Mouse (Mus musculus) olfactory bulb, adult 2 months (tissue): ENCODE measurements around the gene Dok1. TPM values are rescaled to one million over a fixed set of nuclear protein-coding genes. Genes with fewer than 3 reads are reported as not detected.

Experiments
- H3K27ac ChIP-seq: fragments of 200-500 bp; 2 replicates; pipeline ENCODE4 v1.5.1; 2012; ENCODE audit warnings: low read depth, low read length; ENCODE audit not compliant: insufficient read depth
- H3K4me1 ChIP-seq: fragments of 200-500 bp; 2 replicates; pipeline ENCODE4 v1.6.1; 2012; ENCODE audit warnings: low read length; ENCODE audit not compliant: control insufficient read depth, insufficient read depth
- H3K4me3 ChIP-seq: fragments of 200-500 bp; 2 replicates; pipeline ENCODE4 v1.5.1; 2012; ENCODE audit warnings: mild to moderate bottlenecking, low read depth, low read length, moderate library complexity; ENCODE audit not compliant: insufficient read depth
- CTCF ChIP-seq: fragments of 200-500 bp; IDR thresholded peaks from 2 replicates; pipeline ENCODE4 v1.5.1; 2012; ENCODE audit warnings: low read depth, mild to moderate bottlenecking, low read length, moderate library complexity; ENCODE audit not compliant: insufficient read depth
- POLR2A ChIP-seq: fragments of 200-500 bp; IDR thresholded peaks from 2 replicates; pipeline ENCODE4 v1.6.1; 2012; ENCODE audit warnings: mild to moderate bottlenecking, low read depth, low read length, moderate library complexity; ENCODE audit not compliant: insufficient read depth
- WGBS: fragments of 180-500 bp; shearing (Covaris S2); methylation state at CpG from one replicate; pipeline ENCODE4 v1.1.7; 2018; 5-methylcytosine and 5-hydroxymethylcytosine counted together
- polyA plus RNA-seq: library from polyadenylated mRNA; stranded (reverse); fragments of >200 nt; gene quantifications from 2 replicates; pipeline ENCODE4 v1.2.4, GENCODE M21; 2012; ENCODE audit warnings: low replicate concordance; ENCODE audit not compliant: missing spikeins, insufficient read depth, insufficient read length

Dok1 gene
- polyA plus RNA-seq = not detected in 2 replicates

DNA sequence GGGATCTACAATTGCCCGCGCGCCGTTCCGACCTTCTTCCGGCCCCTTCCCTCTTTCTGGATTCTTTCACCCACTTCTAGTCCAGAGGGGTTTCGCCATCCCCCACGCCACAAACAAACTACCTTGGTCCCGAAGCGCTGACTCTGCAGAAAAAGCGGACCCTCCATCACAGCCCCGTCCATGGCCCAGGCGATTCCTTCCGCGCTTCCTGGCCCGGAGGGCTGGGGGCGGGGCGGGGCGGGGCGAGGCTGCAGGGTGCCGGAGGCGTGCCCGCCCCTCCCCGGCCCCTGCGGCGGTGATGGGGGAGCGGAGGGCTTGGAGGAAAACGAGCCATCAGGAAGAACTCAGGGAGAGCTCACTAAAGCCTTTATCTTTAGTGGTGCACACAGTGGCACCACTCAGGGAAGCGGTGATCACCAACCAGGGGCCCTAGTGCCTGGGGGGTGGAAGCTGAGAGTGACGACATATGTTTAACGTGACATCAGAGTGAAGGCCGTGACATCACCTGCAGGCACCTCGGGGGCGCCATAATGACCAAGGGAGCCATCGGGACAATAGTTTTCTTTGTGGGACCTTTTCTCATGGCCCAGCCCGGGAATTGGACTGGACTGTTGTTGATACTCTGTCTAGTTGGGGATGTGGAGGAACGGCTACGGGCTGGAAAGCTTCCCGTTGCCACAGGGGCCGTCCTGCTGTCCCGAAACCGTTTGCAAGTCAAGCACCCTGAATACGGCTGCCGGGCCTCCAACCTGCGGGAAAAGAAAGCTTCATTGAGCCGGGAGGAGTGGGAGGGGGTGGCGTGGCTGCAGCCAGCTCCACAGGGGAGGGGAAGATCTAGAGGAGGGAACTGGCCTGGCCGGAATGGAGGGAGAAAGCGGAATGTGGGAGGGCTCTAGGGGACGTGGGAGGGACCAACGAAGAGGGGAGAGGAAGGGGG is at the start of gene Dok1, which contains the start of gene Loxl3:
Gene Dok1, minus strand, starts transcription at position 223 of the 937 bp plus-strand sequence.
Gene Loxl3, plus strand, starts transcription at position 925 of the 937 bp plus-strand sequence.
- Histone ChIP-seq H3K4me3 (peak within 1 kb of the TSS; percentile 35), H3K4me1 (peaks cover 21% of the 10 kb centered on the region), H3K27ac (no peak within 1 kb of the TSS)
- TF ChIP-seq POLR2A = no peak
- TF ChIP-seq CTCF = no peak
- 1% methylated on average over 51 of the region's 51 CpGs for WGBS

DNA sequence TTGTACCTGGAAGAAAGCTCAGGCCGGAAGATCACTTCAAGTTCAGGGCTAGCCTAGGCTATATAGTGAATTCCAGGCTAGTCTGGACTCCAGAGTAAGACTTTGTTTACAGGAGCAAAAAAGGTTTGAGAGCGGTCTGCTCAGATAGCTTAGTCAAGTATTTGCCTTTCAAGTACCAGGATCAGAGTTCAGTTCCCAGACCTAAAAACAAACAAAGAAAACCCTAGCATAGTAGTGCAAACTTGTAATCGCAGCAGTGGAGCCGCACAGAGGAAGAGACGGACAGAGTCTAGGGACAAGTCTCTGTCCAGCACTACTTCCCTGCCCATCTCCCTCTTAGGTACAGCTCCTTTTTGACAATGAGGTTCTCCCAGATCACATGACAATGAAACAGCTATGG is 46.9 kb upstream of the Dok1 start:
- peaks cover 12% of the 10 kb centered on the region for H3K4me1 ChIP-seq
- no peak overlapping the region for H3K4me3 ChIP-seq
- no peak overlapping the region for H3K27ac ChIP-seq
- TF ChIP-seq CTCF (no peak), POLR2A (no peak)
- 89% methylated on average over 5 of the region's 5 CpGs for WGBS

DNA sequence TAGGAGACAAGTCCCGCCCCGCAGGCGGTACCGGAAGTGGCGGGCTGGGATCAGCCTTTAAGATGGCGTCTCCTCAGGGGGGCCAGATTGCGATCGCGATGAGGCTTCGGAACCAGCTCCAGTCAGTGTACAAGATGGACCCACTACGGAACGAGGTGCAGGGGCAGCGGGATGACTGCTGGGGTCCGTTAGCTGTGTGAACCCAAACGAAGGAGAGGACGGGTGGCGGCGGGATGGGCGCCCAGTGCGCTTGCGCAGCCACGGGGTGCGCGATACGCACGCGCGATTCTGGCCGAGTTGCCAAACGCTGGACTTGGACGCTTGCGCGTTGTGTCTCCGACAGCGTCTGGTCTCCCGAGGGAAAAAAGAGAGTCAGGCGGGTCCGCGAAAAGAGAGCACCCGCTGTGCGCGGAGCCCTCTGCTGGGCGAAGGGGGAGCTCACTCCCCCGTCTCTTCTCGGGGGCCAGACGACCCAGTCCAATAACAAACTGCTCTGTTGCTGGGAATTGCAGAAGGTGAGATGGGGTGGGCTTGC is 45.1 kb upstream of the Dok1 start:
- H3K4me1 ChIP-seq = peaks cover 12% of the 10 kb centered on the region
- peak overlapping the region; percentile 98 for H3K27ac ChIP-seq
- H3K4me3 ChIP-seq = peak overlapping the region; percentile 71
- TF ChIP-seq POLR2A (peak; percentile 49; the same call in 1 of the 2 replicates), CTCF (peak; percentile 53; the same call in 1 of the 2 replicates)
- 1% methylated on average over 46 of the region's 46 CpGs for WGBS

DNA sequence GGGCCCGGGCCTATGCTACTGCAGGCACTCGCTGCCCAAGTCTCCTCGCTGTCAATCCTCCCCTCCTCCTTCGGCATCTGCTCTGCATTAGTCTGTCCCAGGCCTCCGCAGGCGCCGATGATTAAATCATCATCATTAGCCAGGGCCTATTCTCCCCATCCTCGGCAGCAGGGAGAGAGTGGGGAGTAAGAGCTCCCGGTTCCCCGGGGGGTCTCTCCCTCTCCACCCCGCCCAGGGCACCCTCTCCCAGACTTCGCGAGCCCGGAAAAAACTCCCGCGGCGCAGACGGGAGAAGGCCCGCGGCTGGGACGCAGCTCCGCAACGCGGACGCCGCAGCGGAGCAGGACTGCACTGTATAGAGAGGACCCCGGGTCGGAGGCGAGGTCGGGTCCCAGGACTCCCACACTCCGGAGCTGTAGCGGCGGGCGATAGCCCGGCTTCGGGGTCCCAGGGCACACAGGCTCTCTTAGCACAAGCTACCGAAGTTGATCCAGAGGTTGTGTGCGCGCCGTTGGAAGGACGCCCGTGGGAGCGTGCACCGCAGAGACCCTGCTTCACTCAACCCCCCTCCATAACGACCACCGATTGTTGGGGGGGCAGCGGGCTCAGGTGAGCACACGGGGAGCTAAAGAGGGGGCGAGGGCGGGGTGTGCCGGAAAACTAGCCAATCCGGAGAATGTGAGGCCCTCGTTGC is 44.5 kb upstream of the Dok1 start, which contains the start of gene Pcgf1:
Gene Pcgf1, plus strand, starts transcription at position 240 of the 694 bp plus-strand sequence.
- H3K4me1 ChIP-seq = peaks cover 12% of the 10 kb centered on the region
- no peak; the same call in 1 of the 2 replicates for TF ChIP-seq POLR2A
- TF ChIP-seq CTCF = no peak
- H3K27ac ChIP-seq = peak within 1 kb of the TSS; percentile 98
- peak within 1 kb of the TSS; percentile 71 for H3K4me3 ChIP-seq
- WGBS = under 1% methylated on average over 54 of the region's 54 CpGs

DNA sequence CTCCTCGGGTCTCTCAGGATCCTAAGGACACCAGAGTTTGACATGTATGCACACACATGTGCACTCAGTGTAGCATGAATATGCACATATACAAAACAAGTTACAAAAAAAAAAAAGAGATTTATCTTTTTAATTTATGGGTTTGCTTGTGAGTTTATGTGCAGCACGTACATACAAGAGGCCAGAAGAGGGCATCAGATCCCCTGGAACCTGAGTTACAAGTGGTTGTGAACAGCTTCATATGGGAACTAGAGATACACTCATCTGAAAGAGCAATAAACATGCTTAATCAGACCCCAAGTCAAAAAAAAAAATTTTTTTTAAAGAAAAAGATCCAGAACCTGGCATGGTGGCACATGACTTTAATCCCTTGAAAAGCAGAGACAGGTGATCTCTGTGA is 41.7 kb upstream of the Dok1 start:
- WGBS = 10% methylated on average over 2 of the region's 2 CpGs
- H3K27ac ChIP-seq = no peak overlapping the region
- peaks cover 14% of the 10 kb centered on the region for H3K4me1 ChIP-seq
- TF ChIP-seq CTCF = no peak
- no peak for TF ChIP-seq POLR2A
- no peak overlapping the region for H3K4me3 ChIP-seq

DNA sequence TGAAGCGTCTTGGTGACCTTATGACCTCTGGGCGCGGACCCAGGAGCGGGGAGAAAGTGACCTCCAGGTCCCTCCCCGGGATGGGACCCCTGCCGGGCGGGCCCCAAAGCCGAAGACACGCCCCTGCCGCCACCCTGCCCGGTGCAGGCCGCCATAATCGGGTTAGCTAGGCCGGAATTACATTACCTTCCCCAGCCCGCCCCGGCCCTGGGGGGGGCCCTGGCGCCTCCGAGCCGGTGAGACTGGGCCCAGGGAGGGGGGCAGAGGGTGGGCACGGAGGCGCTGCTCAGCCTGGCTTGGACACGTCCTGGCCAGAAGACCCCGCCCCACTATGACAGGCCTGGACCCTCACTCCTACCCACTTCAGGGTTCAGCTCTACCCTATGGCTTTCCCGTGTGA is 37.9 kb upstream of the Dok1 start:
- WGBS = under 1% methylated on average over 24 of the region's 24 CpGs
- Histone ChIP-seq H3K4me1 (peaks cover 8% of the 10 kb centered on the region), H3K4me3 (no peak overlapping the region), H3K27ac (no peak overlapping the region)
- TF ChIP-seq POLR2A (no peak), CTCF (no peak)

DNA sequence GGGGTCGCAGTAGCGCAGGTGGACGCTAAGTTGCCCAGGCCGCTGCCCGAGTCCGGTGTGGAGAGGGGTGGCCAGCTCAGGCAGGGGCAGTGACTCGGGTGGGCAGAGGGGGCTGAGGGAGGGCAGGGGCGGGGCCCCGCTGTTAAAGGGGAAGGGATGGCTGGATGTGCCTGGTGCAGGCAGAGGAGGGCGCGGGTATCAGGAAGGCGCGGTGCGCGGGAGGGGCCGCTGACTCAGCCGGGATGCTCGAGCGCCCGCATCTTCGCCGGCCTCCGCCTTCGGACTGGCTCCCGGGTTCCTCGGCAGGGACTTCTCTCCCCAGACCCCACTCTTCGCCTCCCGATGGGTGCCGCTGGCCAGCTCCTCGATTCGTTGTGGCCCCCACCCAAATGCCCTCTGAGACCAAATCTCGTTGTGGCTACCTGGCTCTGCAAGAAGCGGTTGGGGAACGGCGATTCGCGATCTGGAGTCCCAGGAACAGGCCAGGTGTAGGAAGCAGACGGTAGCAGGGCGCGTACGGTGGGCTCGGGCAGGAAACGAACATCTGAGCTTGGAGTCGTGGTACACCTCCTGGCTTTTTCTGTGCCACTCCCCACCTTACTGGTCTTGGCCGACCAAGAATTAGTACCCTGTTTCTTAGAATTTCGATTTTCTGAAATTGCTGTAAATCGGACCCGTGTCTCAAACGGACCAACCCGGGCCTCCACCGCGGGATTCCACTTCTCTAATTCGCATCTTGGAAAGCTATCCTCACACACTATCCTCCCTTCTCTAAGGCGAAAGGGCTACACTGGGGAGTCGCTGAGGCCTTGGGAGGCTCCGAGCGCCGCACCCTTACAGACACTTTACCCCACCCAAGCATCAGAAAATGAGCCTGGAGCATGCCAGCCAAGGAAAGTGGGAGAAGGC is 37.3 kb upstream of the Dok1 start:
- peaks cover 8% of the 10 kb centered on the region for H3K4me1 ChIP-seq
- no peak overlapping the region for H3K27ac ChIP-seq
- no peak overlapping the region for H3K4me3 ChIP-seq
- no peak for TF ChIP-seq POLR2A
- no peak for TF ChIP-seq CTCF
- WGBS = 1% methylated on average over 57 of the region's 58 CpGs

DNA sequence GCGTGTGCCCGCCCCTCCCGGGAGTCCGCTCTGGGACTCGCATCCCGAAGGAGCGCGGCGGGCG is 36.8 kb upstream of the Dok1 start, which contains the start of gene Tlx2:
Gene Tlx2, minus strand, starts transcription at position 47 of the 64 bp plus-strand sequence.
- Histone ChIP-seq H3K27ac (no peak within 1 kb of the TSS), H3K4me3 (no peak within 1 kb of the TSS), H3K4me1 (peaks cover 8% of the 10 kb centered on the region)
- WGBS = 1% methylated on average over 10 of the region's 10 CpGs
- TF ChIP-seq POLR2A (no peak), CTCF (no peak)
